Mouse (Mus musculus) neural tube, embryonic 12.5 days (tissue): ENCODE measurements around the gene Ccdc33. TPM values are rescaled to one million over a fixed set of nuclear protein-coding genes. Genes with fewer than 3 reads are reported as not detected.

ENCODE experiments used
- ATAC-seq: fragments of 200-750 bp; cut with Nextera tagmentation; 2 replicates; pipeline ENCODE4 v1.8.0; 2017; ENCODE audit warnings: low read depth, mild to moderate bottlenecking, moderate TSS enrichment, moderate library complexity; ENCODE audit not compliant: low FRiP score
- H3K27ac ChIP-seq: fragments of 300-500 bp; sonication (generic); 2 replicates; pipeline ENCODE4 v1.5.1; 2016
- H3K27me3 ChIP-seq: fragments of 300-500 bp; sonication (generic); replicated peaks from 2 replicates; pipeline ENCODE4 v1.6.1; 2016; ENCODE audit warnings: mild to moderate bottlenecking
- H3K36me3 ChIP-seq: fragments of 300-500 bp; sonication (generic); 2 replicates; pipeline ENCODE4 v1.6.1; 2016; ENCODE audit warnings: mild to moderate bottlenecking
- H3K4me1 ChIP-seq: fragments of 300-500 bp; sonication (generic); 2 replicates; pipeline ENCODE4 v1.6.1; 2016
- H3K4me2 ChIP-seq: fragments of 300-500 bp; sonication (generic); replicated peaks from 2 replicates; pipeline ENCODE4 v1.6.1; 2016; ENCODE audit warnings: mild to moderate bottlenecking
- H3K4me3 ChIP-seq: fragments of 300-500 bp; sonication (generic); 2 replicates; pipeline ENCODE4 v1.5.1; 2016
- H3K9ac ChIP-seq: fragments of 300-500 bp; sonication (generic); 2 replicates; pipeline ENCODE4 v1.6.1; 2016; ENCODE audit warnings: mild to moderate bottlenecking
- H3K9me3 ChIP-seq: fragments of 300-500 bp; sonication (generic); 2 replicates; pipeline ENCODE4 v1.6.1; 2016; ENCODE audit warnings: mild to moderate bottlenecking
- WGBS: fragments of 180-500 bp; shearing (Covaris S2); methylation state at CpG from one replicate; pipeline ENCODE4 v1.1.7; 2016; 5-methylcytosine and 5-hydroxymethylcytosine counted together
- polyA plus RNA-seq: library from polyadenylated mRNA; unstranded; fragments of >200 nt; fragmentation: Nextera tagmentation; extraction: Ambion mirVana; gene quantifications from 2 replicates; pipeline ENCODE4 v1.2.1, GENCODE M21; 2016

The Ccdc33 gene
- polyA plus RNA-seq, 1 experiment from 2014 or later = 1.3 TPM

DNA sequence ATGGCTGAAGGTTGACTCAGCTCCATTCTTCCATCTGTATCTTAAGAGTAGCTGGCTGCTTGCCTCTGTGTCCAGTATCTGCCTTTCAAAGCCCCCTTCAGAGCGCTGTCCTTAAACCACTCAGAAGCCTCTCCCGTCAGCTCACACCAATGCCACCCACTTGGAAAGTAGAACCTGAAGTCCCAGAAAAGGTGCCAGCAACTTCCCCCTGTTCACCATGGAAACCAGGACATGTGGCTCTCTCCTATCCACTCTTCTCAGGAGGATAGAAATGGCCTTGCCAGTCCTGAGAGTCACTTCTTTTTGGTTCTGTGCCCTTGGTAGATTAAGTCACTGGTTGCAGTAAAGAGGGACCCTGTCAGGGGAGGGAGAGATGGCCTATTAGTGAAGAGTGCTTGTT is 119.9 kb downstream of the Ccdc33 start:
- ATAC-seq = no peak
- no peaks in the 10 kb centered on the region for H3K36me3 ChIP-seq
- H3K4me3 ChIP-seq = no peak overlapping the region
- no peak overlapping the region for H3K27ac ChIP-seq
- H3K4me1 ChIP-seq = peaks cover 3% of the 10 kb centered on the region; the same call in 1 of the 2 replicates
- 54% methylated on average over 2 of the region's 2 CpGs for WGBS
- H3K27me3 ChIP-seq = peaks cover 20% of the 10 kb centered on the region; the same call in 1 of the 2 replicates
- no peak overlapping the region for H3K9ac ChIP-seq
- H3K4me2 ChIP-seq = no peak overlapping the region
- H3K9me3 ChIP-seq = no peaks in the 10 kb centered on the region

GRCm38 (mm10) chr9:57998032-57998659 is 120.5 kb downstream of the Ccdc33 start:
- peaks cover 20% of the 10 kb centered on the region; the same call in 1 of the 2 replicates for H3K27me3 ChIP-seq
- peak overlapping the region; percentile 52 for H3K4me2 ChIP-seq
- H3K4me1 ChIP-seq = peaks cover 3% of the 10 kb centered on the region; the same call in 1 of the 2 replicates
- H3K36me3 ChIP-seq = no peaks in the 10 kb centered on the region
- H3K27ac ChIP-seq = no peak overlapping the region
- no peaks in the 10 kb centered on the region for H3K9me3 ChIP-seq
- ATAC-seq = peak; percentile 86
- under 1% methylated on average over 20 of the region's 20 CpGs for WGBS
- H3K4me3 ChIP-seq = peak overlapping the region; percentile 5; the same call in 1 of the 2 replicates
- no peak overlapping the region for H3K9ac ChIP-seq

GRCm38 (mm10) chr9:57997511-57998031 is 121.1 kb downstream of the Ccdc33 start:
- peak; percentile 9; the same call in 1 of the 2 replicates for ATAC-seq
- peak overlapping the region; percentile 5; the same call in 1 of the 2 replicates for H3K4me3 ChIP-seq
- WGBS = 18% methylated on average over 13 of the region's 13 CpGs
- H3K27ac ChIP-seq = no peak overlapping the region
- H3K36me3 ChIP-seq = no peaks in the 10 kb centered on the region
- peaks cover 20% of the 10 kb centered on the region; the same call in 1 of the 2 replicates for H3K27me3 ChIP-seq
- H3K4me1 ChIP-seq = peaks cover 3% of the 10 kb centered on the region; the same call in 1 of the 2 replicates
- no peak overlapping the region for H3K9ac ChIP-seq
- H3K9me3 ChIP-seq = no peaks in the 10 kb centered on the region
- peak overlapping the region; percentile 52 for H3K4me2 ChIP-seq

DNA sequence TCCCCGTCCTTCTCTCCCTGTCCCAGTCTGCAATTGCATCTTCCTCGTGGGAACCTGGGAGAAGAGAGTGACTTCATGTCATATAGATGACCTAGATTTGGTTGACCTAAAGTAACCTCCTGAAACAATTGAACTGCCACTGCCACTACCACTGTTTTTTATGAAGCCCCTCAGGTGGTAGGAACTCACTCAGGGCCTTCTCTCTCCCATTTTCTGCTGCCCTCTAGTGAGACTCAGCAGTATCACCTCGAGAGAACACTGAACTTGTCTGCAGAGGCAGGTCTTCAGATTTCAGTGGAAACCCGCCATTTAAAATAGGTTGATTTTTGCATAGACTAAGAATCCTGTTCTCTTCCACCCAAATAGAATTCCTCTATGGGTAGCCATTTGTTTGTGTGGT is 123.3 kb downstream of the Ccdc33 start:
- ATAC-seq = no peak
- Histone ChIP-seq H3K4me1 (peaks cover 3% of the 10 kb centered on the region; the same call in 1 of the 2 replicates), H3K4me3 (no peak overlapping the region), H3K27me3 (peaks cover 20% of the 10 kb centered on the region; the same call in 1 of the 2 replicates), H3K9ac (no peak overlapping the region), H3K4me2 (no peak overlapping the region), H3K9me3 (no peaks in the 10 kb centered on the region), H3K27ac (no peak overlapping the region), H3K36me3 (no peaks in the 10 kb centered on the region)
- 39% methylated on average over 4 of the region's 4 CpGs for WGBS

- H3K9ac ChIP-seq = no peak overlapping the region
- no peak overlapping the region for H3K4me3 ChIP-seq
- no peaks in the 10 kb centered on the region for H3K36me3 ChIP-seq
- H3K4me1 ChIP-seq = peaks cover 3% of the 10 kb centered on the region; the same call in 1 of the 2 replicates
- no peak overlapping the region for H3K4me2 ChIP-seq
- H3K9me3 ChIP-seq = no peaks in the 10 kb centered on the region
- ATAC-seq = no peak
- H3K27ac ChIP-seq = no peak overlapping the region
- WGBS = 45% methylated on average over 8 of the region's 8 CpGs
- peaks cover 17% of the 10 kb centered on the region; the same call in 1 of the 2 replicates for H3K27me3 ChIP-seq
Measured at GRCm38 (mm10) chr9:57992781-57993591, 125.6 kb downstream of the Ccdc33 start.

- 89% methylated on average over 3 of the region's 3 CpGs for WGBS
Measured at GRCm38 (mm10) chr9:57992060-57992459, 126.6 kb downstream of the Ccdc33 start.

DNA sequence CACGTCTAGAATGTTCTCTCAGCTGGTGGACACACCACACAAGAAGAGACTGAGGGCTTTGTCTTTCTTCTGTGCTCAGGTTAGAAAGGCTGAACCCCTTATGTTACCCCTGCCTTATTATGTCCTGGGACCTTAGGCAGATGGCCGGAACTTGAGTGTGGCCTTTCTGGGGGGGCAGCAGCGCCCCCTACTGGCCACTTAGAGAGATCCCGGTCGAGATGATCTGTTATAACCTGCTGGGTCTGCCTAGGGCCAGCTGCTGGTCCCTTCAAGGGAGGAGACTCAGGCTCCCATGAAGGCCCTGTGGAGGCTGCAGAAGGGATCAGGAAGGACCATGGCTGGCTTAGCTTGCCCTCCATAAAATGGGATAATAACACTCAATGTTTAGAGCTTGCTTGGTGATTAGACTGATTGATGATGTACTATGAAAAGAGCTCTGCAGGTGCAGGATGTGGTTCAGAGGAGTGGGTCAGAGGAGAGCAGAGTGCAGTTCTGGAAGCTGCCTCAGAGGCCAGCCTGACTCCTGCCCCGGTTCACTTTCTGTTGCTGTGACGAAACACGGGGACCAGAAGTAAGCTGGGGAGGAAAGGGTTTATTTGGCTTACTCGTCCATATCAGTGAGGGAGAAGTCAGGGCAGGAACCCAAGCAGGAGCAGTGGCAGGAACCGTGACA is 128.0 kb downstream of the Ccdc33 start:
- Histone ChIP-seq H3K4me2 (no peak overlapping the region), H3K9me3 (no peaks in the 10 kb centered on the region), H3K4me1 (no peaks in the 10 kb centered on the region), H3K36me3 (no peaks in the 10 kb centered on the region), H3K27ac (no peak overlapping the region), H3K4me3 (no peak overlapping the region), H3K9ac (no peak overlapping the region), H3K27me3 (no peaks in the 10 kb centered on the region)
- WGBS = 36% methylated on average over 10 of the region's 10 CpGs
- no peak for ATAC-seq

More at GRCm38 (mm10) chr9:57992060-57992459, 126.6 kb downstream of the Ccdc33 start:
- Histone ChIP-seq H3K27me3 (peaks cover 8% of the 10 kb centered on the region; the same call in 1 of the 2 replicates), H3K4me2 (no peak overlapping the region), H3K4me3 (no peak overlapping the region), H3K4me1 (no peaks in the 10 kb centered on the region), H3K36me3 (no peaks in the 10 kb centered on the region), H3K9me3 (no peaks in the 10 kb centered on the region), H3K9ac (no peak overlapping the region), H3K27ac (no peak overlapping the region)
- no peak for ATAC-seq

GRCm38 (mm10) chr9:57989309-57989708 is 129.3 kb downstream of the Ccdc33 start:
- no peak overlapping the region for H3K4me2 ChIP-seq
- H3K4me3 ChIP-seq = no peak overlapping the region
- 83% methylated on average over 6 of the region's 6 CpGs for WGBS
- no peaks in the 10 kb centered on the region for H3K27me3 ChIP-seq
- H3K4me1 ChIP-seq = no peaks in the 10 kb centered on the region
- H3K27ac ChIP-seq = no peak overlapping the region
- no peaks in the 10 kb centered on the region for H3K36me3 ChIP-seq
- H3K9ac ChIP-seq = no peak overlapping the region
- no peak for ATAC-seq
- H3K9me3 ChIP-seq = no peaks in the 10 kb centered on the region

- Histone ChIP-seq H3K4me1 (no peaks in the 10 kb centered on the region), H3K9me3 (no peaks in the 10 kb centered on the region), H3K27me3 (no peaks in the 10 kb centered on the region), H3K9ac (no peak overlapping the region), H3K4me2 (no peak overlapping the region), H3K4me3 (no peak overlapping the region), H3K27ac (no peak overlapping the region), H3K36me3 (no peaks in the 10 kb centered on the region)
- 87% methylated on average over 2 of the region's 2 CpGs for WGBS
- no peak for ATAC-seq
Measured at GRCm38 (mm10) chr9:57988098-57988497, 130.5 kb downstream of the Ccdc33 start.

GRCm38 (mm10) chr9:57986293-57986692 is 132.3 kb downstream of the Ccdc33 start:
- no peaks in the 10 kb centered on the region for H3K36me3 ChIP-seq

GRCm38 (mm10) chr9:57985304-57985703 is 133.3 kb downstream of the Ccdc33 start:
- ATAC-seq = no peak
- no peak overlapping the region for H3K27ac ChIP-seq
- no peaks in the 10 kb centered on the region for H3K9me3 ChIP-seq
- no peak overlapping the region for H3K4me2 ChIP-seq
- WGBS = 92% methylated on average over 8 of the region's 8 CpGs
- H3K4me3 ChIP-seq = no peak overlapping the region
- H3K36me3 ChIP-seq = no peaks in the 10 kb centered on the region
- no peak overlapping the region for H3K9ac ChIP-seq
- no peaks in the 10 kb centered on the region for H3K4me1 ChIP-seq
- H3K27me3 ChIP-seq = no peaks in the 10 kb centered on the region

More at GRCm38 (mm10) chr9:57986293-57986692, 132.3 kb downstream of the Ccdc33 start:
- H3K9me3 ChIP-seq = no peaks in the 10 kb centered on the region
- WGBS = 81% methylated on average over 7 of the region's 7 CpGs
- H3K27me3 ChIP-seq = no peaks in the 10 kb centered on the region
- H3K4me3 ChIP-seq = no peak overlapping the region
- no peak for ATAC-seq
- no peaks in the 10 kb centered on the region for H3K4me1 ChIP-seq
- H3K27ac ChIP-seq = no peak overlapping the region
- H3K9ac ChIP-seq = no peak overlapping the region
- H3K4me2 ChIP-seq = no peak overlapping the region

GRCm38 (mm10) chr9:57980570-57980969 is 138.1 kb downstream of the Ccdc33 start:
- H3K4me2 ChIP-seq = no peak overlapping the region
- H3K4me3 ChIP-seq = no peak overlapping the region
- 82% methylated on average over 10 of the region's 10 CpGs for WGBS
- H3K27ac ChIP-seq = no peak overlapping the region
- H3K4me1 ChIP-seq = no peaks in the 10 kb centered on the region
- no peaks in the 10 kb centered on the region for H3K9me3 ChIP-seq
- no peaks in the 10 kb centered on the region for H3K36me3 ChIP-seq
- 0 out of 2 replicates have a peak, but pooled peaks cover 3% of the 10 kb centered on the region for H3K27me3 ChIP-seq
- no peak for ATAC-seq
- no peak overlapping the region for H3K9ac ChIP-seq
